Mouse (Mus musculus) liver, embryonic 11.5 days (tissue): ENCODE results near the gene 4933415A04Rik. TPM values are rescaled to one million over a fixed set of nuclear protein-coding genes. Genes with fewer than 3 reads are reported as not detected.

Experiments used
- ATAC-seq: fragments of 200-750 bp; cut with Nextera tagmentation; replicated peaks from 2 replicates; pipeline ENCODE4 v1.8.0; 2017; ENCODE audit warnings: moderate number of reproducible peaks, mild to moderate bottlenecking, moderate TSS enrichment, moderate library complexity; ENCODE audit not compliant: low FRiP score
- DNase-seq: peaks from one replicate; pipeline ENCODE4 v3.0.0-alpha.2; 2017; ENCODE audit warnings: low spot score
- H3K27ac ChIP-seq: fragments of 300-500 bp; sonication (generic); 2 replicates; pipeline ENCODE4 v1.5.1; 2014; ENCODE audit warnings: mild to moderate bottlenecking, low read depth, low read length, control low read depth
- H3K27me3 ChIP-seq: fragments of 300-500 bp; sonication (generic); replicated peaks from 2 replicates; pipeline ENCODE4 v1.6.1; 2014; ENCODE audit warnings: low read length, mixed read lengths; ENCODE audit not compliant: control insufficient read depth, insufficient read depth
- H3K36me3 ChIP-seq: fragments of 300-500 bp; sonication (generic); 2 replicates; pipeline ENCODE4 v1.6.1; 2014; ENCODE audit warnings: mild to moderate bottlenecking, low read length, moderate library complexity, mixed read lengths; ENCODE audit not compliant: control insufficient read depth, insufficient read depth
- H3K4me1 ChIP-seq: fragments of 300-500 bp; sonication (generic); replicated peaks from 2 replicates; pipeline ENCODE4 v1.6.1; 2014; ENCODE audit warnings: low read length, mixed read lengths; ENCODE audit not compliant: control insufficient read depth, insufficient read depth
- H3K4me2 ChIP-seq: fragments of 300-500 bp; sonication (generic); 2 replicates; pipeline ENCODE4 v1.6.1; 2014; ENCODE audit warnings: mild to moderate bottlenecking, control low read depth, moderate library complexity
- H3K4me3 ChIP-seq: fragments of 300-500 bp; sonication (generic); 2 replicates; pipeline ENCODE4 v1.5.1; 2014; ENCODE audit warnings: low read depth, low read length, control low read depth
- H3K9ac ChIP-seq: fragments of 300-500 bp; sonication (generic); 2 replicates; pipeline ENCODE4 v1.6.1; 2014; ENCODE audit warnings: low read depth, low read length, control low read depth
- H3K9me3 ChIP-seq: fragments of 300-500 bp; sonication (generic); 2 replicates; pipeline ENCODE4 v1.6.1; 2016; ENCODE audit warnings: low read length, inconsistent platforms, mixed read lengths; ENCODE audit not compliant: control insufficient read depth
- WGBS: fragments of 180-500 bp; shearing (Covaris S2); extraction: QIAGEN DNeasy Blood & Tissue Kit; methylation state at CpG from one replicate; pipeline ENCODE4 v1.1.7; 2014; 5-methylcytosine and 5-hydroxymethylcytosine counted together
- polyA plus RNA-seq: library from polyadenylated mRNA; unstranded; fragments of >200 nt; fragmentation: Nextera tagmentation; extraction: Ambion mirVana; gene quantifications from 2 replicates; pipeline ENCODE4 v1.2.1, GENCODE M21; 2014

Gene 4933415A04Rik
- polyA plus RNA-seq, 1 experiment from 2014 or later: 2.7 TPM

GRCm38 (mm10) chr11:43610662-43611033 lies 23.8 kb downstream of the 4933415A04Rik start:
- H3K4me3 ChIP-seq: no peak overlapping the region
- ATAC-seq: no peak
- DNase-seq: no peak
- no peaks in the 10 kb centered on the region for H3K9me3 ChIP-seq
- H3K27ac ChIP-seq: no peak overlapping the region
- H3K9ac ChIP-seq: no peak overlapping the region
- H3K4me1 ChIP-seq: peaks cover 2% of the 10 kb centered on the region; the same call in 1 of the 2 replicates
- 67% methylated on average over 5 of the region's 5 CpGs for WGBS
- no peaks in the 10 kb centered on the region for H3K36me3 ChIP-seq
- H3K4me2 ChIP-seq: no peak overlapping the region
- no peaks in the 10 kb centered on the region for H3K27me3 ChIP-seq

- WGBS: 30% methylated on average over 12 of the region's 12 CpGs
- H3K9ac ChIP-seq: no peak overlapping the region
- peak; percentile 66 for ATAC-seq
Measured at GRCm38 (mm10) chr11:43612834-43613488, 26.1 kb downstream of the 4933415A04Rik start.

DNA sequence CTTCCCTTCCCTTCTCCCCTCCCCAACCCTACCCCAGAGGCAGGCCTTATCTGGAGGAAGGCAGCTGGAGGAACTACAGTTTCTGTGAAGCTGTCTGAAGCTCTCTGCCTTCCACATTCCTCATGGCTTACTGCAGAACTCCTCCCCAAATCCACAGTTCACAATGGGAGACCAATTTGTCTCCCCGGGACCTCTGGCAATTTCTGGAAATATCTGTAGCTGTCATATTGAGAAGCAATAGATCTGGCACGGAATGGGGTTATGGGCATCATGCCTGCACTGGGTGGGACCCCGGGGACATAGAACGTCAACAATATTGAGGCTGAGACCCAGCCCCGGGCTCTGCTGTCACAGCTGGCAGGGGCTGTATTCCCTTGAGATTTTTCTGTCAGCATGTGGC lies 31.1 kb downstream of the 4933415A04Rik start:
- Histone ChIP-seq H3K4me2 (no peak overlapping the region), H3K27ac (no peak overlapping the region)
- DNase-seq: no peak

More at GRCm38 (mm10) chr11:43612834-43613488, 26.1 kb downstream of the 4933415A04Rik start:
- H3K4me2 ChIP-seq: no peak overlapping the region
- H3K27ac ChIP-seq: peak overlapping the region; percentile 32; the same call in 1 of the 2 replicates
- H3K36me3 ChIP-seq: no peaks in the 10 kb centered on the region
- H3K4me3 ChIP-seq: no peak overlapping the region
- no peaks in the 10 kb centered on the region for H3K9me3 ChIP-seq
- peak; percentile 83 for DNase-seq
- H3K27me3 ChIP-seq: no peaks in the 10 kb centered on the region
- H3K4me1 ChIP-seq: peaks cover 2% of the 10 kb centered on the region; the same call in 1 of the 2 replicates

GRCm38 (mm10) chr11:43618403-43618802 lies 31.6 kb downstream of the 4933415A04Rik start:
- peaks cover 9% of the 10 kb centered on the region; the same call in 1 of the 2 replicates for H3K4me1 ChIP-seq
- no peak overlapping the region for H3K9ac ChIP-seq
- no peak overlapping the region for H3K4me3 ChIP-seq
- H3K4me2 ChIP-seq: no peak overlapping the region
- no peak overlapping the region for H3K27ac ChIP-seq
- no peaks in the 10 kb centered on the region for H3K9me3 ChIP-seq
- ATAC-seq: peak; percentile 18; the same call in 1 of the 2 replicates
- no peaks in the 10 kb centered on the region for H3K27me3 ChIP-seq
- no peaks in the 10 kb centered on the region for H3K36me3 ChIP-seq
- 80% methylated on average over 7 of the region's 7 CpGs for WGBS
- DNase-seq: no peak

More for the DNA sequence above, 31.1 kb downstream of the 4933415A04Rik start:
- Histone ChIP-seq H3K9ac (no peak overlapping the region), H3K4me3 (no peak overlapping the region), H3K36me3 (no peaks in the 10 kb centered on the region), H3K9me3 (no peaks in the 10 kb centered on the region), H3K27me3 (no peaks in the 10 kb centered on the region), H3K4me1 (peaks cover 9% of the 10 kb centered on the region; the same call in 1 of the 2 replicates)
- ATAC-seq: no peak
- 55% methylated on average over 5 of the region's 5 CpGs for WGBS

DNA sequence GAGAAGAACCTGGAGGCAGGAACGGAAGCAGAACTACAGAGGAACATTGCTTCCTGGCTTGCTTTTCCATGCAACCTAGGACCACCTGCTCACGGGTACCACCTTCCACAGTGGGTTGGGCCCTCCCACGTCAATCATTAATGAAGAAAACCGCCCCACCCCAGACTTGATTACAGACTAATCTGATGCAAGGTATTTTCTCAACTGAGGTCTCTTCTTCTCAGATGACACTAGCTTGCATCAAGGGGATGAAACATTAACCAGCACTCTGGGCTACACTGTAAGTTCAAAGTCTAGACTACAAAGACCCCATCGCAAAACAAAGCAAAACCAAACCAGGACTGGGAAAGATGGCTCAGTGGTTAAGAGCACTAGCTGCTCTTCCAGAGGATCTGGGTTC lies 34.9 kb downstream of the 4933415A04Rik start:
- H3K4me2 ChIP-seq: no peak overlapping the region
- DNase-seq (no peak), ATAC-seq (peak; percentile 40)
- H3K4me3 ChIP-seq: no peak overlapping the region
- no peaks in the 10 kb centered on the region for H3K9me3 ChIP-seq
- H3K9ac ChIP-seq: no peak overlapping the region
- H3K27me3 ChIP-seq: no peaks in the 10 kb centered on the region
- peaks cover 19% of the 10 kb centered on the region for H3K4me1 ChIP-seq
- H3K27ac ChIP-seq: no peak overlapping the region
- WGBS: 72% methylated on average over 5 of the region's 5 CpGs
- H3K36me3 ChIP-seq: no peaks in the 10 kb centered on the region

DNA sequence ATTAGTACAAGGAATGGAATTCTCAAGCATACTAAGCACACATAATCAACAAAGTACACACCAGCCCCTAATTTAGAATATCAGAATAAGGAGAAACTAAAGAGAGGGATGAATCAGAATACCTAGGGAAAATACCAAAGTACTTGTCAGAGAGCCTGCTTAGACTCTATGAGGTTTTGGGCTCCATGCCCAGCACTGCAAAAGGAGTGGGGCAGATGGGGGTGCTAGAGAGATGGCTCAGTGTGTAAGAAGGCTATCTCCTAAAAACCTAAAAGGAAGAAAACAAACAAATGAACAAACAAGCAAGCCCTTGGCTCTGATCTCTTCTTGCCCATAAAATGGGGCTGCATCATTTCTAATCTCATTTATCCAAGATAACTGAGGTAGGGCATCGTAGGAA lies 37.5 kb downstream of the 4933415A04Rik start:
- no peak overlapping the region for H3K9ac ChIP-seq
- no peak for DNase-seq
- ATAC-seq: no peak
- WGBS: 82% methylated on average over 1 of the region's 1 CpGs
- H3K27ac ChIP-seq: no peak overlapping the region
- no peak overlapping the region for H3K4me3 ChIP-seq
- no peaks in the 10 kb centered on the region for H3K9me3 ChIP-seq
- H3K36me3 ChIP-seq: no peaks in the 10 kb centered on the region
- no peaks in the 10 kb centered on the region for H3K27me3 ChIP-seq
- no peak overlapping the region for H3K4me2 ChIP-seq
- H3K4me1 ChIP-seq: peaks cover 22% of the 10 kb centered on the region

DNA sequence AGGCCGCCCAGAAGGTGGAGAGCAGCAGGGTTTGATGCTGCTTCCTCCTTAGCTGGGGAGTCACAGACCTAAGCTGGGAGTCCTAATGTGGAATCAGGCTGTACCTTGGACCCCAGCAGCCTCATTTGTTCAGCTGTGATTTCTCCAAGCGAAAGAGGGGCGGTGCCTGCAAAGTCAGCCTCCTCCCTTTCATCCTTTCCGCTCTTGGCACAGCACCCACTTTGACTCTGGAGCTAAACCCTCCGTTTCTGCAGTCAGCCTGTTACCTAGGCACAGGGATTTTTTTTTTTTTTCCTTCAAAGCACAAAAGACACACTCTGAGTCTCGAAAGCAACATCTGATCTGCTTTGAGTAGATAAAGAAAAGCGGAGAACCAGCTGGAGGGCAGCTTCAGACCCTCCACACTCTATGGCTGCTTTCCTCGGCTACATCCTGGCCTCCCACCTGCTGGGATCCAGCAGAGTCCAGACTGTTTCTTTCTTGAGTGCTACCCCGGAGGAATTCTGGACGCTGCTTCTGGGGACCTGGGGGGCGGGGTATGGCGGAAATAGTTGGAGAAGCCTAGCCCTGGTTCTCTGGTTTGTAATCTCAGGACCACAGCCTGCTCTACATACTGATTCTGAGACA lies 39.6 kb downstream of the 4933415A04Rik start:
- Histone ChIP-seq H3K4me1 (peaks cover 17% of the 10 kb centered on the region), H3K27me3 (no peaks in the 10 kb centered on the region), H3K4me3 (peak overlapping the region; percentile 15; the same call in 1 of the 2 replicates), H3K4me2 (peak overlapping the region; percentile 52), H3K9ac (peak overlapping the region; percentile 26; the same call in 1 of the 2 replicates), H3K36me3 (no peaks in the 10 kb centered on the region), H3K9me3 (no peaks in the 10 kb centered on the region), H3K27ac (peak overlapping the region; percentile 48; the same call in 1 of the 2 replicates)
- ATAC-seq (peak; percentile 42), DNase-seq (no peak)
- WGBS: 17% methylated on average over 12 of the region's 12 CpGs

- H3K4me2 ChIP-seq: peak overlapping the region; percentile 52
- DNase-seq (no peak), ATAC-seq (no peak)
- WGBS: 35% methylated on average over 18 of the region's 18 CpGs
- H3K27ac ChIP-seq: 0 out of 2 replicates have a peak overlapping the region, but pooled peaks have one; percentile 11
- no peaks in the 10 kb centered on the region for H3K27me3 ChIP-seq
- no peaks in the 10 kb centered on the region for H3K36me3 ChIP-seq
- peak overlapping the region; percentile 26; the same call in 1 of the 2 replicates for H3K9ac ChIP-seq
- peaks cover 16% of the 10 kb centered on the region for H3K4me1 ChIP-seq
- no peaks in the 10 kb centered on the region for H3K9me3 ChIP-seq
- H3K4me3 ChIP-seq: no peak overlapping the region
Measured at GRCm38 (mm10) chr11:43626927-43627645, 40.2 kb downstream of the 4933415A04Rik start.
